Mouse (Mus musculus) lung, postnatal 36 days (tissue): Measurements from ENCODE around the gene Zfp566.
"Not testable (repeated sequence)": the region's sequence is repeated elsewhere in the genome, so short reads cannot be mapped to it uniquely, and the experiment has no call there.

ENCODE experiments used
- DNase-seq: peaks from one replicate; pipeline ENCODE4 v3.0.0; 2022; ENCODE audit warnings: mixed read lengths

Gene Zfp566

GRCm38 (mm10) chr7:30090092-30090969 is at the start of gene Zfp566, which contains the start of gene Gm26920:
Zfp566 (minus strand) TSS chr7:30090527.
Gm26920 (minus strand) TSS chr7:30090410.
- peak; percentile 98 for DNase-seq

DNA sequence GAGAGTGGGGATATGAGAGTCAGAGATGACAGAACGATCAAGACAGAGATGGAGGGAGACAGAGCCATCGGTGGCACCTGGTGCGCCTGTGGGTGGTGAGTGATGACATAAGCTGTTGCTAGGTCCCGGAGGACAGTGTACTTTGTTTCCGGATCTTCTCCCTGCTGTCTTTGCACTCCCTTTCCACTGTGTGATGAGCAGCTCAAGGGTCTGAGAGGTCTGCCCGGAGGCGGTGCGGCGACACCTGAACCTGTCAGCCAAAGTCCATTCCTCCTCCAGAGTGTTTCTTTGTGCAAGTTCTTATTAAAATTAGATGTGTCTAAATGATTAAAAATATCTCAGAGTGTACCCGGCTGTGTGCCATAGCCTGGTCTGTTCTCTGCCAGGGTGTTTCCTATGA is 46.5 kb upstream of the Zfp566 start:
- DNase-seq, result no peak

- no peak for DNase-seq
These were observed 42.1 kb upstream of the Zfp566 start for GRCm38 (mm10) chr7:30132396-30132795.

- DNase-seq, result no peak
These were observed 39.6 kb upstream of the Zfp566 start for GRCm38 (mm10) chr7:30129900-30130299.

DNA sequence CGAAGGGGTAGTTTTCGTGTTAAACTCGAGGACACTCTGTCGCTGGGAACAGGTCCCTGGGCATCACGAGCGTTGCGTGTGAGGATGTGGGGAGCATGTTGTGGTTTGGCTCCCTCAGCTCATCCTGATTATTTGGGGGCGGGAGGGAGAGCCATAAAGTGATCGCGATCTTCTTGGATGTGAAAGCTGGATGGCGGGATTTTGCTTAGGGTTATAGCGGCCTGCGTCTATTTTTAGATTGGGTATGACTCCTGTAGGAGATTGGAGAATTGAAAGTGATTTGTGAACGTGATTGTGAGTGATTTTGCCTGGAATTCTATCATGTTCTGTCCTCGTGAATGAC is 31.8 kb upstream of the Zfp566 start:
- no peak for DNase-seq

GRCm38 (mm10) chr7:30121308-30122187 is 31.2 kb upstream of the Zfp566 start, which contains the start of gene Zfp382:
Zfp382 (plus strand) TSS chr7:30121942.
- peak; percentile 89 for DNase-seq

- DNase-seq, result not testable (repeated sequence)
These were observed 27.6 kb upstream of the Zfp566 start for GRCm38 (mm10) chr7:30117935-30118334.

DNA sequence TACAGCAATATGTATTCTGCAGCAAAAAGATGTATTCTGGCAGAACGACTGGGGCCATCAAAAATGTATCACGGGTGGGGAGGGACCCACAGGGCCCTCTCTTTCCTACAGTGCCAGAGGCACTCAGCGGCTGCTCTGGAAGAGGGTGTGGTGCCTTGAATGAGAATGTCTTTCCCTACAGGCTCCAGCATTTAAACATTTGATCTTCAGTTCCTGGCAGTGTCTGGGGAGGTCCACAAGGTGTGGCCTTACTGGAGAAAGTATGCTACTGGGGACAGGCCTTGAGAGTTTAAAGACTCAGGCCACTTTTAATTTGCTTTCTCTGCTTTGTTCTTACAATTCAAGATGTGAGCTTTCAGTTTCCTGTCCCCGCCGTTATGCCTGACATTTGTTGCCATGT is 25.7 kb upstream of the Zfp566 start:
- DNase-seq, result no peak

GRCm38 (mm10) chr7:30099297-30099696 is 9.0 kb upstream of the Zfp566 start:
- peak; percentile 31 for DNase-seq

DNA sequence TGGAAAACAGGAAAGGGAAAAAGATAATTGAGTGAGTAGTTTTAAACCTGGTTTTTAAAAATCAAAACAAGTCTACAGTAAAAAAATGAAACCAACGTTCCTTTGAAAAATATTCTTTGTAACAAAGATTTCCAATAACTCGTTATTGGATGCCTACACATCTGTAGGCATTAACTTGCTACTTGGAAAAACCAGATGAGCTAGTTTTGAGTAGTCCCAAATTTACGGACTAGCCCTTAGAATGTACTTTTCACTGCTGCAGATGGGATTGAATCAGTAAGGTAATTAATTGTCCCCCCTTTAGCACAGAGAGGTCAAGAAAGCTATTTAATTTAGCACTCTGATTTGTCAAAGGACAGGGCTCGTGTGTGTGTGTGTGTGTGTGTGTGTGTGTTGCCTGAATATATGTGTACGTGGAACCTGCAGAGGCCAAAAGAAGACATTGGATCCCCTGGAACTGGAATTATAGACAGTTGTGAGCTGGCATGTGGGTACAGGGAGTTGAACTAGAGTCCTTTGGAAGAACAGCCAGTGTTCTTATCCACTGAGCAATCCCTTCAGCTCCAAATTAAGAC is 5.3 kb upstream of the Zfp566 start:
- peak; percentile 7 for DNase-seq

DNA sequence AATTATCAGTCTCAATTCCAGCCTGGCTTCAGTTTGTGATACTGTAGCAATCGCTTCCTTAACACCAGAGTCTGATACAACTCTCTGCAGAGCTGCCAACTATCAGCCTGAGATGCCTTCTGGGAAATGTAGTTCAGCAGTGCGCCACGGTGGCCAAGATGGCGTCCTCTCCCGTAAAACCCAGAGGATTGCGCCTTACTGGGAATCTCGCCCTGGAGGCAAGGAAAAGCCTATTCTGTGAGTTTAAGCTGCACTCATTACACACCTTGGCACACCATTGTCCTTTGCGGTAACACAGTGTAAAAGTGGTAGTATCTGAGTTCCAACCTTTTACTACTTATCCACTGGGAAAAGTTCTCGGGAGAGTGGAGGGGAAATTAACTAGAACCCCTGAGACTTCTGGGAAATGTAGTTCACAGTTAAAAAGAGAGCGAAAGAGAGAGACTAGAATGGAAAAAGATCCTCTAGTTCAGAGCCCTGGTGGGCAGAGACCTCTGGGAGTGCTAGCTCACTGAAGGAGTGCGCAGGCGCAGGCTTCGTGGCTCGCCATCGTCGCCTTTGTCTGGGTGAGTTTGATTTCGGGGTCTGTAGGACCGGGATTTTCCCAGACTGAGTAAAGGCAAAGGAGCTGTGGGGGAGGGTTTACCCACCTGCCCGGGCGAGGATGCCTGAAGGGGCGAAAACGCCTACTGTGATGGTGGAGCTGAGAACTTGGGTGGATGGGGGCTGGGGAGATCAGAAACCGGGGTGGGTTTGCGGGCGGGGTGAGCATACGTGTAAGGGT is 4.5 kb upstream of the Zfp566 start, which contains the start of gene Zfp260:
Zfp260 (plus strand) TSS at position 132 of the 784 bp plus-strand sequence.
- peak; percentile 96 for DNase-seq

GRCm38 (mm10) chr7:30093918-30094415 is 3.6 kb upstream of the Zfp566 start:
- DNase-seq, result no peak

- no peak for DNase-seq
These were observed 2.3 kb upstream of the Zfp566 start for GRCm38 (mm10) chr7:30092666-30093065.

GRCm38 (mm10) chr7:30090970-30091585 is 751 bp upstream of the Zfp566 start:
- DNase-seq, result peak; percentile 24

DNA sequence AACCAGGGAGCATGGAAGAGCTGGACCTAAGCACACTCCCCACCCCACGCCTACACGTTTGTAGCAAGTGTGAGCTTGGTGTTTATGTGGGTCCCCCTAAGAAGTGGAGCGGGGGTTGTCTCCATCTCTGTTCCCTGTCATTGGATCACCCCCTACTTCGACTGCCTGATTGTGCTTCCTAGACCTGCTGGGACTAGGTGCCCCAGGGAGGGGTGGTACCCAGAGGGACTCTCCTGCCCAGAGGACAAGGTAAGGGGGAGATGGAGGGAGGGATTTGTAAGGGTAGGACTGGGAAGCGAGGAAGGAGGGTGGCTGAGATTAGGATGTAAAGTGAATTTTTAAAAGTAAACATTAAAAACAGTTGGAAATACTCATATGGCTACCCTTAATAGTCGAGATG is 922 bp downstream of the Zfp566 start:
- no peak for DNase-seq

GRCm38 (mm10) chr7:30086524-30086923 is 3.8 kb downstream of the Zfp566 start:
- no peak for DNase-seq

DNA sequence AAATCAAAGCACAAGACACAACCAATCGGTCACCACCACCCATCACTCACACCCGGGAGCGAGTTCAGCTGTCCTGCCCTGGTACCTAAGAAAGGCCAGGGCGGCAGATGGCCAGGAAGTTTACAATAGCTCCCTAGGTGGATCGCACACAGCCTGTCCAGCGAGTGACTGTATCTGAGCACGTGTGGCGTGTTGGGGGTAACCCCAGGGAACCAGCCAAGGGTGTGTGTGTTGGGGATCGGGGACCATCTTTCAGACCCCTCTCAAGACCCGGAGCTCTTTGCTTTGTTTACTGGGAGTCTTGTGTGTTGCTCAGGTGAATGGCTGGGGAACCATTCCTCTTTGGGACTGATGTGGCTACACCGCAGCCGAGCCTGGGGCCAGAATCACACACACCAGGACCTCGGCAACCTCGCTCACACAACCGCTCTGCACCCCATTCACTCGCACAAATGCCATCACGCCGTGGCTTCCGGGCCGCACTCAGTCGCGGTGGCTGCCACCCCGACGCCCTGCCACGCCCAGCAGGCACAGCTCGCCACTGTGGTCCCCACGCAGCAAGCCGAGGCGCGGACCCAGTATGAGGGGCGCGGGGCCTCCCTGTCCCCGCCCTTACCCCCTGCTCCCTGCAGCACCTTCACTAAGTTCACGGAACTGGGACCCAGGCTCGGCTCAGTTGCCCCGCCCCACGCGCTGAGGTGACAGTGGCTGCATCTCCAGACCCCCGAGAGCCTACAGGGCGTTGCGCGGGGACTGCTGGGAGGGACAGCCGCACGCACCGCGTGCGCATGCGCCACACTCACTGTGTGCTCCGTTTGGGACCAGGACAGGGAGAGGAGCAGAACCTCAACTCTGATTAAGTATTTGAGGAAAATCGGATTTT is 17.9 kb downstream of the Zfp566 start, which contains the start of gene Zfp82:
Zfp82 (minus strand) TSS at position 755 of the 883 bp plus-strand sequence.
- peak; percentile 82 for DNase-seq

DNA sequence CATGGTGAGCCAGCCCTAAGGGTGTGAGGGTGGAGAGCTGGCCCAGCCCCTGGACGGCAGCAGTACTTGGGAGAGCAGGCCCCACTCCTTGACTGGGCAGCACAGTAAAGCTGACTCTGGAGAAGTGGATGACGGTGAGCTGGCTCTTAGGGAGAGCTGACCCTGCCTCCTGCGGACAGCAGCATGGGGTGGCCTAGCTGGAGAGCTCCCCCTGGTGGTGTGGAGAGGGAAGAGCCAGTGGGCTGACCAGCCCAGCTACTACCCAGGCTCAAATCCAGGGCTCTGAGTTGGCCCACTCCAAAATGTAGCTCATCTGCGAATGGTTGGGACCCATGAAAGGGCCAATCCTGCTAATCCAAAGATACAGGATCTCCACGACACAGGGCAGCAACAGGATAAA is 25.7 kb downstream of the Zfp566 start:
- no peak for DNase-seq

DNA sequence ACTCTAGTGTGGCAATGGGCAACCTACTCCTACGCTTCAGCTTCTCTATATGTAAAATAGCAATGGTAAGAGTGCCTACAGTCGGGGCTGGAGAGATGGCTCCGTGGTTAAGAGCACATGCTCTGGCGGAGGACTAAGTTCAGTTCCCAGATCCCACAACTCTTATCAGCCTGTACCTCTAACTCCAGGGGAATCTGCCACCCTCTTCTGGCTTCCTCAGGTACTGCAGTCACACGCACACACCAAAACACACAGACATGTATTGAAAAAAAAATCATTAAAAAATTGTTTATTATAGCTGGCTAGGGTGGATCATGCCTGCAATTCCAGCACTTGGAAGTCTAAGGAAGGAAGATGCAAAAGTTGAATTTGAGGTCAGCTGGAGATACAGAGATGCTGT is 27.8 kb downstream of the Zfp566 start:
- peak; percentile 7 for DNase-seq

GRCm38 (mm10) chr7:30060341-30060740 is 30.0 kb downstream of the Zfp566 start:
- no peak for DNase-seq
